Mouse (Mus musculus) NIH3T3 (cell line): ENCODE data around the gene Nlrp4e.
"Not testable (repeated sequence)": the region's sequence is repeated elsewhere in the genome, so short reads cannot be mapped to it uniquely, and the experiment has no call there.

ENCODE experiments used
- DNase-seq: peaks from one replicate; pipeline ENCODE4 v3.0.0-alpha.2; 2012; ENCODE audit warnings: low read depth

The Nlrp4e gene

DNA sequence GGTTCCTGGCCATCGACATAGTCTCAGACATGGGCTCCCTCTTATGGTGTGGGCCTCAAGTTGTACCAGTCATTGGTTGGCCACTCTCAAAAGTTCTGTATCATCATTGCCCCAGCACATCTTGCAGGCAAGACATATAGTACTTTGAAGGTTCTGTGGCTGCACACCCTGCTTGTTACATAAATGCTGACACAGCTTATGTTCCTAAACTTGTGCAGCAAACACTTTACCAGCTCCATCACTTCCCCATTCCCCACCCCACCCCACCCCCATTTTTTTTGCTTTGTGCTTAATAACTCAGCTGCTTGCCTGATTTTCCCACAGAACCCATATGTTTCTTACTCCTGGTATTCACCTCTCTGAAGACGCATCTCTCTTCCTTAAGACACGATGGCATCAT is at the start of gene Nlrp4e:
Gene Nlrp4e (plus strand): TSS at position 301 of the 400 bp plus-strand sequence.
- DNase-seq: not testable (repeated sequence)

DNA sequence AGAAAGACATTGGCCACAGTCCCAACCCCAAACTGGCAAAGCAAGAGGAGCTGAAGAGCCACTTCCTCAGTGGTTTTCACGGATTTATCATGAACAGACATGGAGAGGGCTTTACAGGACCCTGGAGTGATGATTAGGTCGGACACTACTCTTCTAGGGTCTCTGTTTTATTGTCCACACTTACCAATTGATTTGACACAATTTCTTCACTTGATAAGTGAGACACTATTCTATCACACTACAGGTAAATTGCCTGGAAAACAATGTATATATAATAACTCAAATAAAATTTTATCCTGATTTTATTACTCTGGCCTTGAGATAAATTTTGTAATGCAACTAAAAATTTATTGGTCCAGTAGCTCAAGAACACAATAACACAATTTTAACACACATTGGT is 49.4 kb upstream of the Nlrp4e start, which contains the start of gene Vmn1r166:
Gene Vmn1r166 (minus strand): TSS at position 101 of the 400 bp plus-strand sequence.
- DNase-seq: not testable (repeated sequence)

DNA sequence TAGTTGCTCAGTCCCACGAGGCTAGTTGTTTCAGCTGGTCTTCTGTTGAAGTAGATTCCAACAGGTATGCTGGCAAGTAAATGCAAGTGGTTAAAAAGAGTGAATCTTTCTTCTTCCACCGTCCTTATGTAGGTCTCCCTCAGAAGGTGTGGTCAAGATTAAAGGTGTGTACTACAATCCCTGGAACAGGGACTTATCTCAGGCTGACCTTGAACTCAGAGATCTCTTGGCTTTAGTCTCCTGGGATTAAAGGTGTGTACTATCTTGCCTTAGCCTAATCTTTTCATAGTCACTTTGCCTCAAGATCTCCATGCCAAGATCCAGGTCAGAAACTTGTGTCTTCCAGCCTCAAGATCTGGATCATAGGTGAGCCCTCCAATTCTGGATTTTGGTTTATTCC is 22.2 kb upstream of the Nlrp4e start, which contains the start of gene Gm6902:
Gene Gm6902 (minus strand): TSS at position 101 of the 400 bp plus-strand sequence.
- DNase-seq: not testable (repeated sequence)

DNA sequence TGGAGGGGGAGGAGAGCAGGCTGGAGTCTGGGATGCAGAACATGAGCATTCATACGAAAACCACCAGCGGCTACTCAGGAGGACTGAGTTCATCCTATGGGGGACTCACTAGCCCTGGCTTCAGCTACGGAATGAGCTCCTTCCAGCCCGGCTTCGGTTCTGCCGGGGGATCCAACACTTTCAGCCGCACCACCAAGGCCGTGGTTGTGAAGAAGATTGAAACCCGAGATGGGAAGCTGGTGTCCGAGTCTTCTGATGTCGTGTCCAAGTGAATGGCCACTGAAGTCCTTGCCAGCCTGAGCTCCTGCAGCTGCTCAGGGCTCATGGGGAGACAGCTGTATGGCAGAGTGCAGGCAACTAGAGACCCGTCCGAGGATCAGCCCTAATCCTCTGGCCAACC is 57.3 kb downstream of the Nlrp4e start:
- not testable (repeated sequence) for DNase-seq

DNA sequence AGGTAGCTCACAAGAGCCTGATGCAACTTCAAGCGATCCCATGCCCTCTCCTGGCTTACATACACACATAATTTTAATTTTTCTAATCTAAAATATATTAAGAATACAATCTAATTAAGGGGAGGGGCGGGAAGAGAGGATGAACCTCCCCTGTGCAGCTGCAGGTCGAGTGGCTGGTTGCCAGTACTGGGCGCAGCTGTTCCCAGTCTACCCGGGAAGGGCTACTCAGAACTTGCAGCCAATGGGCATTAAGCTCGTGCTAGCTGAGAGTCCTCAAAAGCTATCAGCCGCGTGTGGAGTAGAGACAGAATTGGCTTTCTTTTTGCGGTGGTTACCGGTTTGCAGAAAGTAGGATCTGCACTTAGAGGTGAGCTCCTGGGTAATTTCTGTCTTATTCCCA is 84.6 kb downstream of the Nlrp4e start, which contains the start of gene Nlrp5:
Gene Nlrp5 (plus strand): TSS at position 301 of the 400 bp plus-strand sequence.
- DNase-seq: no peak
